Mouse (Mus musculus): Measurements from ENCODE around the gene Ints11.

Gene Ints11

GRCm38 (mm10) chr4:155869317-155870033 is at the start of gene Ints11, which contains the start of gene Cptp:
Ints11 (plus strand) TSS chr4:155869546.
Cptp (minus strand) TSS chr4:155869440.
- DNase-seq (ENCODE audit: low spot score): peak; percentile 98

DNA sequence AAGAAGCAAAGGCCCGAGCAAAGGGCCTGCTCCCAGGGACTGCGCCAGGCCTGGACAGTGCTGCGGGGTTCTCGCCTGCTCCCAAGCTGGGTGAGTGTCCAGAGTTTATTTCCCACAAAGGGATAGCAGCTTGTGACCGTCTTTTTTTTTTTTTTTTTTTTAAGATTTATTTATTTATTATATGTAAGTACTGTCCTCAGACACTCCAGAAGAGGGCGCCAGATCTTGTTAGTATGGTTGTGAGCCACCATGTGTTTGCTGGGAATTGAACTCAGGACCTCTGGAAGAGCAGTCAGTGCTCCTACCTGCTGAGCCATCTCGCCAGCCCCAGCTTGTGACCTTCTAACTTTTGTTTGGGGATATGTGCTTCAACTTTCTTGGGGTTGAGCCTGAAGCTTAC is 48.3 kb upstream of the Ints11 start:
- no peak for DNase-seq (ENCODE audit: low spot score)

- DNase-seq (ENCODE audit: low spot score): no peak
Measured at GRCm38 (mm10) chr4:155823443-155823842, 45.9 kb upstream of the Ints11 start.

GRCm38 (mm10) chr4:155829866-155830265 is 39.5 kb upstream of the Ints11 start:
- no peak for DNase-seq (ENCODE audit: low spot score)

DNA sequence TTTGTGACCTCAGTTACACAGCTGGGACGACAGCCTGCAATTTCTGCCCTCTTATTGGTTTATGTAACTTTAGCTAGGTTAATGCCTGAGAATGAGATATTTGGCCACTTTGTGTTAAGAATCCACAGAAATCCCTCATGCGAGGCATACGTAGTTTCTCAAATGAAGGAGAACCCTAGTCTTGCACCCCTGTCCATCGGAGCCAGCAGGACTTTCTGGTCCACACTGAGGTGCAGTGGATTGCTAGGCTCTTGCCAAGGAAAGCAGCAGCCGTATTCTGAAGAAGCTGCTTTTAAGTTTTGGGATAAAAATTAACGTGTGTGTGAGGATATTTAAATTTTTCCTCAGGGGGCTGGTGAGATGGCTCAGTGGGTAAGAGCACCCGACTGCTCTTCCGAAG is 38.8 kb upstream of the Ints11 start:
- DNase-seq (ENCODE audit: low spot score): no peak

- peak; percentile 98 for DNase-seq (ENCODE audit: low spot score)
Measured at GRCm38 (mm10) chr4:155831205-155831766, 38.1 kb upstream of the Ints11 start, which contains the start of gene Aurkaip1. Aurkaip1 (plus strand) TSS chr4:155831272.

DNA sequence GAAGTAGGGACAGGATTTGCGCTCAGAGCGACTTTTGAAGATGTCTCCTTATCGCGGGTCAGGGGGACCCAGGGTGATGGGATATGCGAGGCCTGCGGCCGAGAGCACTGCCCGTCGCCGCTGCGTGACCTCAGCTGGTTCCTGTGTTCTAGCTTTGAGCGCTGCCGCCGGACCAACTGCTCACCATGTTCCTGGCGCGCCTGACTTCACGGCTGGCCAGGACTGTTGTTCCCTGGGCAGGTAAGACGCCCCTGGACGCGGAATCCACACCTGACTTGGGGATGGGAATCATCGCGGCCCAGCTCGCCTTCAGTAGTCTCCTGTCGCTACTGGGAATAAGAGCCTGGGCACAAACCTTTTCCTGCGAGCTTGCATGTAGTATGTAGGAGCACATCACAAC is 37.5 kb upstream of the Ints11 start:
- DNase-seq (ENCODE audit: low spot score): peak; percentile 62

DNA sequence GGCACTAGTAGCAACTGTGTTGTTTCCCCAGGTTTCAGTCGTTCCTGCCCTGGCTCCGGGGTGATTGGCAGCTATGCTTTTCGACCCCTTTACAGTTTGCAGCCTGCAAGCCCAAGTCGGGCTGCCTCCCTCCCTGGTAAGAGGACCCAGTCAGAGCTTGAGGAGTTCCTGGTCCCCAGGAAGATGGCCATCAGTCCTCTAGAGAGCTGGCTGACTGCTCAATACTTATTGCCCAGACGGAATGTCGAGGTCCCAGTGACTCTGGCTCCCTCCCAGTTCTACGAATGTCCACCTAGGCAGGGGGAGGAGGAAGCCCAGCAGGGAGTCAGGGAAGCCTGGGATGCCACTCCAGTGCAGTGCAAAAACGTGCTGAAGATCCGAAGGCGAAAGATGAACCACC is 37.0 kb upstream of the Ints11 start:
- DNase-seq (ENCODE audit: low spot score): peak; percentile 45

GRCm38 (mm10) chr4:155833234-155833633 is 36.1 kb upstream of the Ints11 start:
- DNase-seq (ENCODE audit: low spot score): peak; percentile 38

DNA sequence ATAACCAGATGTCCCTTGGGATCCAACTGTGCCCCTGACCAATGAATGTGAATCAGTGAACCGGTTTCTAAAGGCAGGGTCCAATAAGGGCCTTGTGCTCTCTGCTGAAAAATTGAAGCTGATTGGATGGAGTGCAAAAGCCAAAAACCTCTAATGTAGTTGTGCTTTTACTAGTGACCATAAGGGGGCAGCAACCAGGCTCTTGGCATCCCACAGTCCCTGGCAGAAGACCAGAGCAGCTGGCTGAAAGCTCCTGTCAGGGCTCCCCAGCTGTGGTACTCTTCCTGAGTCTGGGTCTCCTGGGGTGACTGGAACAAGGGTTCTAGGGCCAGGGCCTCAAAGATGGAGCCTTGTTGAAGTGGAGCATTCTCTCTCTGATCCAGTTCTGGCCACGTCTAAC is 35.5 kb upstream of the Ints11 start:
- DNase-seq (ENCODE audit: low spot score): peak; percentile 88

GRCm38 (mm10) chr4:155837404-155838010 is 31.8 kb upstream of the Ints11 start:
- peak; percentile 46 for DNase-seq (ENCODE audit: low spot score)

DNA sequence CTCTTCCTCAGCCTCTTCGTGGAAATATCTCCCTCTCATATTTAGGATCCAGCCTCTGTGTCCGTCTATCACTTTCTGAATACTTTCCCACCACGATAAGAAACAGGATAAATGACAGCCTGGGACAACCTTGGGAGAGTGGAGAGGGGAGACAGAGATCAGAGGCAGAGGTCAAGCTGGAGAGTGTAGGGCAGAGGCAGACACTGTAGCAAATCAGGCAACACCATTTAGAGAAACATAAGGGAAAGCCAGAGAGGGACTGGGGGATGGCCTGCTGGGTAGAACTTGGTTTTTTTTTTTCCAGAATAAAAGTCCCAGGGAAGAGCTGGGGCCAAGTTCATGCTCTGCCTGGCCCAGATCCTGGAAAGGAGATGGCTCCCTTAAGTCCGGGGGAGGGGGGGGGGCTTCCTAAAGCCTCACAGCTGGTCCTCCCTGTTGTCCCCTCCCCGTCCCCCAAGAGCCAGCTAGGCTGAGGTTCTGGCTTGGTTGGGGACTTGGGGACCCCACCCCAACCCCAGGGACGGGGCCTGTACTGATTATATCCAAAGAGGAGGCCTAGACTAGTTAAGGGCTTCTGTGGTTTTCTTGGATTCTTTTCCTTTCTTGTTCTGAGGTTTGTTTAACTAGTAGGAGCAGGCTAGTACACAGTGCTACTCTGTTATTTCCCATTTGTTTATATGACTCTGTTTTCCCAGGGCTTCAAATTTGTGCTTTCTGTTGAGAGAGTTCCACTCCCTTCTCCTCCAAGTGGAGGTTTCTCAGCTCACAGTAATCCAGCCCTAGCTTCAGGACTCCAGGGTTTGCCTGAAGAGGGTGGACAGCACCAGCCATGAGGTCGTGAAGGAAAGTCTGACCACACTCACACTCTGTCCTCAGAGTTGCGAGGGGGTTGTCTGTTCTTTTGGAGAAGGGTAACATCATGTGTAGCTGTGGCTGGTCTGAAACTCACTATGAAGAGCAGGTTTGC is 30.9 kb upstream of the Ints11 start:
- DNase-seq (ENCODE audit: low spot score): peak; percentile 58

GRCm38 (mm10) chr4:155839483-155839910 is 29.8 kb upstream of the Ints11 start, which contains the start of gene Mxra8:
Mxra8 (plus strand) TSS chr4:155839680.
- peak; percentile 86 for DNase-seq (ENCODE audit: low spot score)

DNA sequence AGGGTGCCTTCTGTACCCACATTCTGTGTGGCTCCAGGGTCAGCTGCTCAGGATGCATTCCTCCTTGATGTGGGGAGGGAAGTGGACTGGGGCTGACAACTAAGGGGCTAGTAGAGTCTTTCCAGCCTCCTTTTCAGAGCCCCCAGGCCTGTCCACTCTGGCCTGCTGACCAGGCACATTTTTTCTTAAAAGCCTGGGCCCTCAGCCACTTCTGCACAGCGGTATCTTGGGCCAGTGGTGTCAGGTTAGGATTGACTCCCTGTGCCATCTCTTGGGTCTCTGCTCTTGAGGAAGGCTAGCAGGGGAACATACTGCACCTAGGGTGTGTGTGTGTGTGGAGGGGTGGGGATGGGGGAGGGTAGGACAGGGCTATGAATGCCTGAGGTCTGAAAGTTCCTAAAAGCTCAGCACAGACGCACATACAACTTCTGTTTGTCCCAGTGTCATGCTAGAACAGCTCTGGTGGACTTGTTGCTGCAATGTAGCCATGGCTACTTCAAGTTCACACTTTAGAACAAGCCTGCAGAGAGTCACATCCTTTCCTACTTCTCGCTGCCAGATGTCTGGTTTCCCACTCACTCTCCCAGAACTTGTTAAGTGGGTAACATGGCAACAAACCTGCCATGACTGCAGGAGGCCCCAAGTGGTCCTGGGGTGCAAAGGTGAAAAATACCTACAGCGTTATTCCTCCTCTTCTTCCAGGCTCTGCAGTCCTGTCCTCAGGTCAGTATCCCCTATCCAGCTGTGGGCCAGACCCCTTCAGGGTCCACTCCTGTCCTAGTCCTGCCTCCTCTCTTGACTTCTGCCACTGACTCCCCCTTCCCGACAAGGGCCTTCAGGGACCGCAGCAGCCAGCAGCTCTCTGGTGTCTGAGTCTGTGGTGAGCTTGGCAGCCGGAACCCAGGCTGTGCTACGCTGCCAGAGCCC is 29.0 kb upstream of the Ints11 start:
- DNase-seq (ENCODE audit: low spot score): no peak

GRCm38 (mm10) chr4:155841003-155841454 is 28.3 kb upstream of the Ints11 start:
- peak; percentile 74 for DNase-seq (ENCODE audit: low spot score)

DNA sequence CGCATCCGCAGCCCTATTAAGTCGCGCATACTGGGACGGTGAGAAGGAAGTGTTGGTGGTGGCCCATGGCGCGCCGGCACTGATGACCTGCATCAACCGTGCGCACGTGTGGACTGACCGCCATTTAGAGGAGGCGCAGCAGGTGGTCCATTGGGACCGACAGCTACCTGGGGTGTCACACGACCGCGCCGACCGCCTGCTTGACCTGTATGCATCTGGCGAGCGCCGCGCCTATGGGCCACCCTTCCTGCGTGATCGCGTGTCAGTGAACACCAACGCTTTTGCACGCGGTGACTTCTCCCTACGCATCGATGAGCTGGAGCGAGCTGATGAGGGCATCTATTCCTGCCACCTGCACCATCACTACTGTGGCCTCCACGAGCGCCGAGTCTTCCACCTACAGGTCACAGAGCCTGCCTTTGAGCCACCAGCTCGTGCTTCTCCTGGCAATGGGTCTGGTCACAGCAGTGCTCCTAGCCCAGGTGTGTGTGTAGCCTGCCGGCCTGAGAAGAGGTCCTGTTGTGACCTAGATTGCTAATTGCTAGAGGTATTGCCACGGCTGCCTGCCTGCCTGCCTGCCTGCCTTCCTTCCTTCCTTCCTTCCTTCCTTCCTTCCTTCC is 27.6 kb upstream of the Ints11 start:
- peak; percentile 47 for DNase-seq (ENCODE audit: low spot score)

DNA sequence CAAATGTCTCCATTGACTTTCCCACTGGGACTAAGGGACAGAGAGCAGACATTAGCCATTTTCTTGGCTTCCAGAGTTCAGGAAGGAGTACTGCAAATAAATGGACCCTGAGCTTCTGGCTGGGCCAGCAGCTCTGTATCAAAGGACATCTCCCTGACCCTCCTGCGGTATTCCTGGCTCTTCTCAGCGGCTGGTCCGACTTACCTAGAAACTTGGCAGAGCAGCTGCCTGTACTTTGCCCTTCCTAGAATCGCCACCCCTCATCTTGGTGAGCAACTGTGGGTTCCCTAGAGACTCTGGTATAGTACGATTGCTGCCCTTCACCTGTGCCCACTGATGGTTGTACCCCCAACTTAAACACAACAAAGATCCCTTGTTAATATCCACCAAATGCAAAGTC is 26.1 kb upstream of the Ints11 start:
- DNase-seq (ENCODE audit: low spot score): no peak

DNA sequence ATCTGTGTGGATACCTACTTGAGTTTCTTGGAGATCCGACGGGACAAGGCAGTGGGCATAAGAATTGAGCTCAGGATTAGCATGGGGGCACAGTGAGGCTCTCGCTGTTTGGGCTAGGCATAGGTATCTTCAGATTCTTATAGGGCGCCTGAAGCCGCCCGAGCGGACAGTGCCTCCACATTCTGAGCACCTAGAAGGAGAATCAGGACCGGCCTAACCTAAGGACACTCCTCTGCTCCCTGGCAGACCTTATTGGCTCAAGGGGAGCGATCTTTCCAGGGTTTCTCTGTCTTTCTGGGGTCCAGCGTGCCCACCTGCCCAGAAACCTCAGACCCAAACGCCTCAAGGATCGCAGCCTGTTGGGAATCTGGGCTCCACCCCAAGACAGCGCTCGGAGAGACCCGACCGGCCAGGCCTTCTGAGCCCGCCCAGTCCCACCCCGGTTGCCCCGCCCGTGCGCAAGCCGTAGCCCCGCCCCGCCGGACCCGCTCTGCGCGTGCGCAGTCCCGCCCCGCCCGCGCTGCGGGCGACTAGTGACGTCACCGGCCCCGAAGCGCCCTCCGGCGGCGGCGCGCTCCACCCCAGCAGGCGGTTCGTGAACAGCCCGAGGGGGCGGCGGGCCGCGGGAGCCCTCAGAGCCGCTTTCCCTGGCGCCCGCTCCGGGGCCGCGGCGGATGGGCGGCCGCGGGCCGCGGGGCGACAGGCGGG is 22.3 kb upstream of the Ints11 start, which contains the start of gene Dvl1:
Dvl1 (plus strand) TSS at position 532 of the 708 bp plus-strand sequence.
- DNase-seq (ENCODE audit: low spot score): peak; percentile 99

GRCm38 (mm10) chr4:155847591-155848352 is 21.6 kb upstream of the Ints11 start:
- DNase-seq (ENCODE audit: low spot score): peak; percentile 63
